Mouse (Mus musculus) C2C12 (cell line): ENCODE measurements around the gene Btn2a2.

ENCODE experiments used
- CTCF ChIP-seq: IDR thresholded peaks from one replicate; pipeline ENCODE4 v1.5.1; 2011; ENCODE audit not compliant: control insufficient read depth, insufficient read depth, insufficient read length
- MAX ChIP-seq: IDR thresholded peaks from one replicate; pipeline ENCODE4 v1.6.1; 2011; ENCODE audit warnings: mild to moderate bottlenecking, control low read depth
- MYOD1 ChIP-seq: IDR thresholded peaks from one replicate; pipeline ENCODE4 v1.6.1; 2011; ENCODE audit warnings: low read depth; ENCODE audit not compliant: control insufficient read depth, insufficient read length
- MYOG ChIP-seq: IDR thresholded peaks from one replicate; pipeline ENCODE4 v1.6.1; 2011; ENCODE audit not compliant: control insufficient read depth, insufficient read length; ENCODE audit errors: extremely low read depth
- USF1 ChIP-seq: IDR thresholded peaks from one replicate; pipeline ENCODE4 v1.6.1; 2011; ENCODE audit warnings: low read depth, mild to moderate bottlenecking, control low read depth, moderate library complexity

- no peak for TF ChIP-seq CTCF
- TF ChIP-seq MYOG, result no peak
- no peak for TF ChIP-seq MYOD1
- no peak for TF ChIP-seq MAX
- no peak for TF ChIP-seq USF1
Observed at GRCm38 (mm10) chr13:23463381-23464223, 25.1 kb downstream of the Btn2a2 start.
